Mouse (Mus musculus) E14TG2a.4 (cell line): ENCODE measurements around the gene Gna11.

Experiments
- CTCF ChIP-seq: conservative IDR thresholded peaks from 2 replicates; pipeline ENCODE4 v1.5.1; 2014; ENCODE audit warnings: low read length
- POU5F1 ChIP-seq: IDR thresholded peaks from 2 replicates; pipeline ENCODE4 v1.6.1; 2014; ENCODE audit warnings: low read length, borderline replicate concordance

DNA sequence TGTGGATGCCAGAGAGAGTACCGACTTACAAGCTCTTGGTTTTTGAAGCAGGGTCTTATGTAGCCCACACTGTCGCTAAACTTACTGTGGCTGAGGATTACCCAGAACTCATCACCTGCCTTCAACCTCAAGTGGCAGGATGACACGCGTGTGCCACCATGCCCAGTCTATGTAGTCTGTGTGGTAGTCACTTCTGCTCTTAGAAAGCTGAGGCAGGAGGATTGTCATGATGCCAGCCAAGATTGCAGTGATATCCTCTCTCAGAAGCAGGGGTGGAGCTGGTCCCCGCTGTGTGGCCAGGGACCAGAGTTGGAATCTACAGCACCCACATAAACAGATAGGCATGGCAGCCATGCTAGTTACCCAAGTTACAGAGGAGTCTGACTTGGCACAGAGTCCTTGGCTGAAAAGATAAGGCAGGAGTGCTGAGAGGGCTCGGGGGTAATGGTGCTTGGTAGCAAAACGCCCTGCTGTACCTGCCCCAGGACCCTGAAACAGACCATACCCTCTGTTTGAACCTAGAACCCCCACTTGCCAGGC lies 59.4 kb downstream of the Gna11 start:
- no peak for TF ChIP-seq CTCF
- TF ChIP-seq POU5F1: no peak
